Mouse (Mus musculus) hindbrain, embryonic 14.5 days (tissue): ENCODE results near the gene Msi2. TPM values are rescaled to one million over a fixed set of nuclear protein-coding genes. Genes with fewer than 3 reads are reported as not detected.

Experiments
- ATAC-seq: fragments of 200-750 bp; cut with Nextera tagmentation; 2 replicates; pipeline ENCODE4 v1.8.0; 2017; ENCODE audit warnings: moderate number of reproducible peaks, mild to moderate bottlenecking, moderate TSS enrichment, moderate library complexity; ENCODE audit not compliant: low FRiP score
- DNase-seq: peaks from one replicate; pipeline ENCODE4 v3.0.0-alpha.2; 2015; ENCODE audit warnings: low spot score
- H3K27ac ChIP-seq: fragments of 300-500 bp; sonication (generic); 2 replicates; pipeline ENCODE4 v1.5.1; 2014; ENCODE audit warnings: mild to moderate bottlenecking, moderate library complexity
- H3K27me3 ChIP-seq: fragments of 300-500 bp; sonication (generic); 2 replicates; pipeline ENCODE4 v1.6.1; 2014; ENCODE audit warnings: mild to moderate bottlenecking, low read length, mixed read lengths; ENCODE audit not compliant: control insufficient read depth, insufficient read depth
- H3K36me3 ChIP-seq: fragments of 300-500 bp; sonication (generic); replicated peaks from 2 replicates; pipeline ENCODE4 v1.6.1; 2014; ENCODE audit not compliant: control insufficient read depth, insufficient read depth
- H3K4me1 ChIP-seq: fragments of 300-500 bp; sonication (generic); replicated peaks from 2 replicates; pipeline ENCODE4 v1.6.1; 2014; ENCODE audit warnings: antibody characterized with exemption, low read length, mixed read lengths; ENCODE audit not compliant: control insufficient read depth, insufficient read depth
- H3K4me2 ChIP-seq: fragments of 300-500 bp; sonication (generic); replicated peaks from 2 replicates; pipeline ENCODE4 v1.6.1; 2014; ENCODE audit warnings: mild to moderate bottlenecking, moderate library complexity
- H3K4me3 ChIP-seq: fragments of 300-500 bp; sonication (generic); replicated peaks from 2 replicates; pipeline ENCODE4 v1.5.1; 2014; ENCODE audit warnings: mild to moderate bottlenecking, low read length
- H3K9ac ChIP-seq: fragments of 300-500 bp; sonication (generic); 2 replicates; pipeline ENCODE4 v1.6.1; 2014
- H3K9me3 ChIP-seq: fragments of 300-500 bp; sonication (generic); 2 replicates; pipeline ENCODE4 v1.6.1; 2016; ENCODE audit warnings: low read length; ENCODE audit not compliant: control insufficient read depth
- WGBS: fragments of 180-500 bp; shearing (Covaris S2); extraction: QIAGEN DNeasy Blood & Tissue Kit; methylation state at CpG from one replicate; pipeline ENCODE4 v1.1.7; 2014; 5-methylcytosine and 5-hydroxymethylcytosine counted together
- polyA plus RNA-seq: library from polyadenylated mRNA; unstranded; fragments of >200 nt; fragmentation: Nextera tagmentation; extraction: Ambion mirVana; gene quantifications from 2 replicates; pipeline ENCODE4 v1.2.1, GENCODE M21; 2014

Gene Msi2
- polyA plus RNA-seq, 1 experiment from 2014 or later, result 26.5 TPM

DNA sequence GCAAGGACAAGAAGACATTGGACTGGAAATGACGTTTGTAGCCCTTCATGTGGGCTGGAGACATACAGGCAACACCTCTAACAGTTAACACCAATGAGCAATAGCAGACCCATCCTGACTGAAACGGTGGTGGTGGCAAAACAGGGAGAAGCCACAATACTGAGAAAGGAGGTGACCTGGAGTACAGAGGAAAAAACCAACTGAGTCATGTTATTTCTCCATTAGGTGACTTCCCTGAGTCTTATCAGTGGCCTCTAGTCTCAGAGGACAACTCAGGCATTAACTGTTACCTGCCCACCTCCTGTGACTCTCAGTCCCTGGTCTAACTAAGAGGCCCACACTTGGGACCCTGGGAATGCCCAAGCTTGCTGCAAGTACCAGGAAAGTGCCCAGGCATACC lies 80.1 kb downstream of the Msi2 start:
- H3K4me3 ChIP-seq, result no peak overlapping the region
- ATAC-seq (no peak), DNase-seq (no peak)
- no peaks in the 10 kb centered on the region for H3K27me3 ChIP-seq
- peak overlapping the region; percentile 0; the same call in 1 of the 2 replicates for H3K27ac ChIP-seq
- no peak overlapping the region for H3K9ac ChIP-seq
- WGBS, result 84% methylated on average over 2 of the region's 2 CpGs
- 0 out of 2 replicates have a peak, but pooled peaks cover 4% of the 10 kb centered on the region for H3K36me3 ChIP-seq
- no peaks in the 10 kb centered on the region for H3K9me3 ChIP-seq
- H3K4me1 ChIP-seq, result peaks cover 35% of the 10 kb centered on the region
- H3K4me2 ChIP-seq, result no peak overlapping the region

DNA sequence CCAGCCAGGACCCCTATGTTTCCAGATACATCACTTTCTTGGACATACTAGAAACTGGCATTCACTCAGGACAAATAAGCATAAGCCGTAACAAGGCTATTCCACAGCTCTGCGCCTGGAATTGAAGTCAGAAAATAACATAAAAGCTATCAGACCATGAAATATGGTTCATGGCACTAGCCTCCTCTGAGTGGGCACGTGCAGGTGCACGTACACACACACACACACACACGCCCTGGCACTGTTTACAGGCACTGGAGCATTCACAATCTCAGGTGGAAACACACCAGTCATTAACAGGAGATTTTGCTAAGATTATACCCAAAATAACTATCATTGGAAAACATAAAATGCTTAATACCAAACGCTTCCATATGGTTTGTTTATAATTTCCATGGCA lies 81.4 kb downstream of the Msi2 start:
- WGBS, result 80% methylated on average over 6 of the region's 6 CpGs
- DNase-seq, result no peak
- Histone ChIP-seq H3K4me1 (peaks cover 35% of the 10 kb centered on the region), H3K9me3 (no peaks in the 10 kb centered on the region), H3K4me2 (no peak overlapping the region), H3K4me3 (no peak overlapping the region), H3K36me3 (0 out of 2 replicates have a peak, but pooled peaks cover 4% of the 10 kb centered on the region), H3K9ac (no peak overlapping the region), H3K27me3 (no peaks in the 10 kb centered on the region), H3K27ac (no peak overlapping the region)
- ATAC-seq, result no peak

DNA sequence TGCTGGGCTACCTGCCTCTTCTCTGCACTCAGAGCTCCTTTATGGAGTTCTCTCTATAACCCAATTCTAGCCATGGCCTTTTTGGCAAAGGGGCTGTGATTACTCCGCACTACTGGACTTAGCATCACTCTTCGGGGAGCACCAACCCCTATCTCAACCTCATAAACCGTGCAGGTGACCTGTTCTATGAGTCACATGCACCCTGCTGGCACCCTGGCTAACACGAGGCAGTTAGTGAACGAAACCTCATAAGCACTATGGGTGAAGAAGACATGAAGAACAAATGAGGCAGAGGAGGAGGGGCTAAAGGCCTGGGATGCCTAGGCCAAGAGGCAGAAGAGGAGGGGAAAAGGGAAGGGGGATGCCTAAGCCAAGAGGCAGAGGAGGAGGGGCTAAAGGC lies 82.0 kb downstream of the Msi2 start:
- WGBS, result 89% methylated on average over 5 of the region's 5 CpGs
- Histone ChIP-seq H3K4me2 (no peak overlapping the region), H3K36me3 (0 out of 2 replicates have a peak, but pooled peaks cover 4% of the 10 kb centered on the region), H3K4me1 (peaks cover 35% of the 10 kb centered on the region), H3K27ac (no peak overlapping the region; the same call in 1 of the 2 replicates), H3K27me3 (no peaks in the 10 kb centered on the region), H3K4me3 (no peak overlapping the region), H3K9ac (no peak overlapping the region), H3K9me3 (no peaks in the 10 kb centered on the region)
- no peak for ATAC-seq
- no peak for DNase-seq

DNA sequence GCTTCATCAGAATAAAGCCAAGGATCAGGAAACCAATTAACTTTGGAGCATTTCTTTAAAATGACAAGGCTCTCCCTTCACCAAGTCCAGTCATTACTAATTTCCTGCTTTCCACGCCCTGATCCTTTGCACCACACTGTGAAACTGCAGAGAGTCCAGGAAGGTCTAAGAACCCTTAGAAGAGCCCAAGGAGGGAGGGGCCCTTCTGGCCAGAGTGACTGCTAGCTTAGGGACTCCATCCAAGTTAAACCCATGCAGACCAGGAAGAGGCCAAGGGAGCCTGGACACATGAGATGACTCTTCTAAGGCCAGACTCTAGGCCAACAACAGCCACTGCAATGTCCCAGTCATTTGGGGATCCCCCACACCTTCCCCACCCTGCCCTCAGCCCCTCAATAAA lies 83.7 kb downstream of the Msi2 start:
- no peaks in the 10 kb centered on the region for H3K9me3 ChIP-seq
- no peak overlapping the region for H3K9ac ChIP-seq
- H3K36me3 ChIP-seq, result no peaks in the 10 kb centered on the region
- no peak for DNase-seq
- no peak overlapping the region for H3K4me3 ChIP-seq
- peaks cover 36% of the 10 kb centered on the region for H3K4me1 ChIP-seq
- H3K4me2 ChIP-seq, result no peak overlapping the region
- H3K27ac ChIP-seq, result no peak overlapping the region
- 82% methylated on average over 1 of the region's 1 CpGs for WGBS
- no peaks in the 10 kb centered on the region for H3K27me3 ChIP-seq
- no peak for ATAC-seq

DNA sequence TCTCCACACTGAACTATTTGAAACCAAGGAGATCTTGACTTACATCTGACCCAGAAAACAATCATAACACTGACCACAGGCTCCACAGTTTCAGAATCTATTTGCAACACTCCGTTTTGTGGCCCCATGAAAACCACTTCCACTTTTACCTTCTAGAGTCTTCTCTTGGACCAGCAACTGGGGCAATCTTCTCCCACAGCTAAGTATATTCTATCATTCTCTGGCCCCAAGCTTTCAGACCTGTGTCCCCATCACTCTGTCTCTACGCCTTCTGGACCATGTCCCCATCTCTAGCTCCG lies 86.4 kb downstream of the Msi2 start:
- H3K9me3 ChIP-seq, result no peaks in the 10 kb centered on the region
- peaks cover 23% of the 10 kb centered on the region for H3K4me1 ChIP-seq
- WGBS, result 88% methylated on average over 3 of the region's 3 CpGs
- no peaks in the 10 kb centered on the region for H3K27me3 ChIP-seq
- no peak overlapping the region for H3K4me3 ChIP-seq
- no peak overlapping the region for H3K4me2 ChIP-seq
- DNase-seq (no peak), ATAC-seq (no peak)
- H3K27ac ChIP-seq, result no peak overlapping the region
- H3K36me3 ChIP-seq, result no peaks in the 10 kb centered on the region
- no peak overlapping the region for H3K9ac ChIP-seq

DNA sequence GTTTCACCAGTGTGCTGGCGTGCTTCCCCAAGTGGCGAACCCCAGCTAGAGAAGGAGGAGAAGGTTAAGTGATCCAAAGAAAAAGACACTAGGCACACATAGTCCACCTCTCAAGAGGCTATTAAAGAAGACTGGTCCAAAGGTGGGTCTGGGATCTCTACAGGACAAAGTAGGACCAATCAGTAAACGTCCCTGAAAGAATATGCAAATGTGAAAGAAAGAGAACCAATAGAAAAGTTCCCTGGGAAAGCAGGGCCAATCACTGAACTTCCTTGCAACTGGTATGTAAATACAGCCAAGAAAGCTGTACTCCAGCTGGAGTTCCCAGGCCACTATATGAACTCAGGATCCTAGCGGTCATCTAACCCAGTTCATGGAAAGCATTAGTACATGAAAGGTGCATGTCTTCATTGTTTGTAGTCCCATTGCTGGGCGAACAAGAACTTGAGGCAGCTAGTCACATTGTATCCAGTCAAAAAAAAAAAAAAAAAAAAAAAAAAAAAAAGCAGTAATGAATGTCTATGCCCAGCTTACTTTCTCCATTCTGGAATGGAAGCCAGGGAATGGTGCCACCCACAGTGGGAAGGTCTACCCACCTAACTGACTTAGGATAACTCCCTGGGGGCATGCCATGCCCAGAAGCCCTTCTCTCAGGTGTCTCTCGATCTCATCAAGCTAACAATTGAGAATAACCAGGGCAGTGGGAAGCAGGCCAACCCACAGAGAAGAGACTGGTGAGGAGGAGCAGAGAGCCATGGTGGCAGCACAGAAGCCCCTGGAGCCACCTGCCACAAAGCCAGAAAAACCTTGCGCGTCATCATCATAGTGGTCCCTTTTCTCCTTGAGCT lies 87.0 kb downstream of the Msi2 start:
- 83% methylated on average over 8 of the region's 8 CpGs for WGBS

DNA sequence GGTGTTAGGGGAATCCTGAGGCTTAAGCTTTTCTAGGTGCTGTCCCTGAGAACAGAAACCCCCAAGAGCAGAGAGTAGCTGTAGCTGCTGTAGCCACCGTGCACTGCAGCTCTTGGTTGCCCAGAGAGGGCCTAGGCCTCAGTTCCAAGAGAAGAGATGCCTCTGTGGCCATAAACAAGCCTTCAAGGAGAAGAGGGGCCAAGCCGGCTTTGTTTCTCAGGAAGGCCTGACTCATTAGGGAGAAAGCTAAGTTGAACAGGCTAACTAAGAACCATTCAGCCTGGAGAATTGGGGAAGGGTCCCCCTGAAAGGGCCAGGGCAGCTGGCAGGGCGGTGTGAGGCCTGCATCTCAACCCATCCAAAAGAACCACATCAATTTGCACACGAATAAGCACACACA lies 88.7 kb downstream of the Msi2 start:
- peaks cover 27% of the 10 kb centered on the region for H3K4me1 ChIP-seq
- peak overlapping the region; percentile 64 for H3K27ac ChIP-seq
- H3K9me3 ChIP-seq, result no peaks in the 10 kb centered on the region
- H3K4me3 ChIP-seq, result no peak overlapping the region
- ATAC-seq, result no peak; the same call in 1 of the 2 replicates
- no peak overlapping the region for H3K4me2 ChIP-seq
- WGBS, result 11% methylated on average over 4 of the region's 4 CpGs
- DNase-seq, result no peak
- no peak overlapping the region for H3K9ac ChIP-seq
- no peaks in the 10 kb centered on the region for H3K27me3 ChIP-seq
- H3K36me3 ChIP-seq, result no peaks in the 10 kb centered on the region

More for the DNA sequence above, 87.0 kb downstream of the Msi2 start:
- Histone ChIP-seq H3K36me3 (no peaks in the 10 kb centered on the region), H3K27ac (no peak overlapping the region), H3K4me2 (no peak overlapping the region), H3K27me3 (no peaks in the 10 kb centered on the region), H3K4me3 (no peak overlapping the region), H3K4me1 (peaks cover 23% of the 10 kb centered on the region), H3K9me3 (no peaks in the 10 kb centered on the region), H3K9ac (no peak overlapping the region)
- DNase-seq, result no peak
- ATAC-seq, result no peak

DNA sequence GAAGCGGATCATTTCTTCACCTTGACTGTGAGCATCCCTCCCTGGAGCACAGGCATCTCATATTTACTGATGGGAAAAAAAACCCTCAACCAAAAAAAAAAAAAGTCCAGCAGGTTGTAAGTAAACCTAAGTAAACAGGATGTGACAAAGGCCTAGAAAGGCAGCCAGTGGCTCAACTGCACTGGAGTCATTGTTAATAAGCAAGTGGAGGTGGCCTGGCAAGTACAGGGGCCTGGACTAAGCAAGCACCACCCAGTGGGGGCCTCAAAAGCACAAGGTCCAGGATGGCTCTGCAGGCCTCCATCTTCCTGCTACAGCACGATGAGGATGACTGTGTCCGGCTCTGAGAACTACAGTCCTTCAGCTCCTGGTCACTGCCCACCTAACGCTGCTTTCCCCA lies 89.1 kb downstream of the Msi2 start:
- Histone ChIP-seq H3K4me2 (no peak overlapping the region), H3K27ac (peak overlapping the region; percentile 64), H3K27me3 (no peaks in the 10 kb centered on the region), H3K9ac (no peak overlapping the region), H3K36me3 (no peaks in the 10 kb centered on the region), H3K4me3 (no peak overlapping the region), H3K4me1 (peaks cover 27% of the 10 kb centered on the region), H3K9me3 (no peaks in the 10 kb centered on the region)
- WGBS, result 46% methylated on average over 4 of the region's 4 CpGs
- DNase-seq, result no peak
- no peak; the same call in 1 of the 2 replicates for ATAC-seq

GRCm38 (mm10) chr11:88628676-88629075 lies 89.6 kb downstream of the Msi2 start:
- ATAC-seq, result no peak
- Histone ChIP-seq H3K9me3 (no peaks in the 10 kb centered on the region), H3K27me3 (no peaks in the 10 kb centered on the region), H3K4me1 (peaks cover 28% of the 10 kb centered on the region), H3K27ac (0 out of 2 replicates have a peak overlapping the region, but pooled peaks have one; percentile 64), H3K9ac (no peak overlapping the region), H3K4me2 (no peak overlapping the region), H3K4me3 (no peak overlapping the region), H3K36me3 (no peaks in the 10 kb centered on the region)
- no peak for DNase-seq
- WGBS, result 76% methylated on average over 3 of the region's 3 CpGs
